Mouse (Mus musculus) kidney, adult 11 months (tissue): ENCODE results near the gene Crybg2.

Source experiments
- DNase-seq: peaks from one replicate; pipeline ENCODE4 v3.0.0; 2022

Gene Crybg2

DNA sequence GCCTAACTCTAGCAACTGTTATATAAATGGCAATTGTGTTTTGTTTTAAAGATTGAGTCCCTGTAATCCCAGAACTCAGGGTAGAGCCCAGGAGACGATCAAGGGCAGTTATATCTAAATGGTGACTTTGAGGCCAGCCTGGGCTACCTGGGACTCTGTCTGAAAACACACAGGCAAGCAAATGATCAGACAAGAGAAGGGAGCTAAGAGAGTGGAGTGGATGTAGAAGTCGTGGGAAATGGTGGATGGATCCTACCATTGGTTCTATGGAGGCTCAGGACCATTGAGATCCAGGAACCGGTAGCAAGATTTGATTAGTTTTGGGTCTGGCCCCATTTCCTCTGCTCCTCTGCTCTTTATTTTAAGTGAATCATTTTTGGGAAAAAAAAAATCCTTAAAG is 35.5 kb downstream of the Crybg2 start:
- no peak for DNase-seq

DNA sequence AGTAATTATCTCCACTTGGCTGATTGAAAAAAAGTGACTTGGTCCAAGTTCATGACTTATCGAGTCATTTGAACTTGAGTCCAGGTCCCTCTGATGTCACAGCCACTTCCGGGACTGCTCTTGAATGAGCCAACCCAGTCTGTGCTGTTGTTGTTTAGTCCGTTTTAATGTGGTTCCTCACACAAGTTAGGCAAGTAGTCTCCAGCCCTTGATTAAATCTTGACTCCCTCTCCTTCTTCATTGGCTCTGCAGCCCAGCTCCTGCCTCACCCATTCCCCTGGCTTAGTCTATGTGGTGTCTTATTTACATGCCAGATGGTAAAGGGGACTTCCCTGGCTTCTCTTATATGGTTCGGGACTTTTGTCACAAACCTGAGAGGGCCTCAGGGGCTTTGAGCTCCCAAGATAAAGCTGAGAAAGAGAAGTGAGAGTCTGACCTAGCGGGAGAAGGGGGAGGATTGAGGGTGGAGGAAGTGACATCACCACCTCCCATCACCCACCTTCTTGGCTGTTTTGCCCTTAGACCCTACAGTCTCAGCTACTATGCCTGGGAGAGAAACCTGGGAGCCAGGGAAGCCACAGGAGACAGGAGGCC is 36.5 kb downstream of the Crybg2 start:
- DNase-seq, result no peak

DNA sequence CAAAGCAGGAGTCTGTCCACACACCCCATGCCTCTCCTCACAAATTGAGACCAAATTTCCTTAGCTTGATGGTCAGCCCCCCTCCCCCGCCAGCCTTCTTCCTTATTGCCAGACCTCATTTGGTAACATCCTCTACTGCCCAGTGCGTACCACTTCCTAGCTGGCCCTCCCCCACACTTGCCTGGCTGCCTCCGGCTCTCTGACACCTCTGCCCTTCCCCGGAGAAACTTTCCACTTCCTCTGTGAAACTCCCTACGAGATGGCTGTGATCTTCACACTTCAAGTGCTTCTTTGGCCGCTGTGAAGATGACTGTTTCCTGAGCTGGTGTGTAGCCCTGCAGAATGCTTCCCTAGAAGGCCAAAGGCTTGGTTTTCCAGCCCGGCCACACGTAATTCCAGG is 38.0 kb downstream of the Crybg2 start:
- DNase-seq, result peak; percentile 39

DNA sequence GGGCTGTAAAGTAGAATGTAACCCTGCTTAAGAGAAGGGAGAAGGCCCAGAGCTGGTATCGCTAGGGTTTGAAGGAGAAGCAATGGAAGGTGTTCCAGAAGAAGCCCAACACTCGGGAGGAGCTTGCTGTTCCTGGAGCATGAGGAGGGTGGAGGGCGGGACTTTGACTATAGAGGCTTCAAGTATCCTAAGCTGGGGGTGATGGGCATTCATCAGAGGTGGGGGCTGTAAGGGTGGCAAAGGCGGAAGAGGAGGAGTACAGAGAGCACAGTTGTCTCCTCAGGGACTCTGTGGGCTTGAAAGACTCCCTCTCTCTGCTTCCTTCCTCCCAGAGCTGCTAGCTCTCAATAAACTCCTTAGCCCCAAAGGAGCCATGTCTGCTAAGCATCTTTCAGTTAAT is 39.6 kb downstream of the Crybg2 start:
- no peak for DNase-seq

DNA sequence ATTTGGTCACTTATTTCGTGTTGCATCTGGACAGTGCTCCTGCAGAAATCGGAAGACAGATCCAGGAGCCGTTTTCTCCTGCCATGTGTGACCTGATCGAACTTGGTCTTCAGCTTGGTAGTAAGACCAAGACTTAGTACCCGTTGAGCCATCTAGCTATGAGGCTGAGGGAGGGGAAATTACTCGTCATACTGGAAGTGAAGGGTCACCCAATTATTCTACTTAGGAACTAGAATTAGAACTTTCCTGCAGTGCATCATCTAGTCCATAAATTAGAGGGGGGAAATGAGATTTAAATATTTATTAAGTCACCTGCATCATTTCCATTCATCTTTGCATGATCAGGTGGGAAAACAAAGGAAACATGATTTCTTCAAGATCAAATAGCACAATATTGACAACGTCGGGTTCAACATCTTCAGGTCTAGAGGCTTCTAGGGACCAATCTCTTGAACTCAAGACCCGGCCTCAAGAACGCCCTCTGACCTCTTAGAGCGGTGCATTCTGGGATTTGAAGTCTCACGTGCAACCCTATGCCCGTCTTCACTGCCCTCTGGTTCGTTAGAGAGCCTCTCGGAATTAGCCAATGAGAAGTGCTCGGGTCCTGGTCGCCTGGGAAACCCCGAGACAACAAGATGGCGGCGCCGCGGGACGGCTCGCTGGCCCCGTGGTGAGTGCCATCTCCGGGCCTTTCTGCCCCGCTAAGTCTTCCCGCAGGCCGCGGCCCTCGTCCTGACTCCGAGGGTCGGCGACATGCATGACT is 41.5 kb downstream of the Crybg2 start, which contains the start of gene Ubxn11:
Ubxn11 (plus strand) TSS at position 592 of the 763 bp plus-strand sequence.
- DNase-seq, result peak; percentile 90

DNA sequence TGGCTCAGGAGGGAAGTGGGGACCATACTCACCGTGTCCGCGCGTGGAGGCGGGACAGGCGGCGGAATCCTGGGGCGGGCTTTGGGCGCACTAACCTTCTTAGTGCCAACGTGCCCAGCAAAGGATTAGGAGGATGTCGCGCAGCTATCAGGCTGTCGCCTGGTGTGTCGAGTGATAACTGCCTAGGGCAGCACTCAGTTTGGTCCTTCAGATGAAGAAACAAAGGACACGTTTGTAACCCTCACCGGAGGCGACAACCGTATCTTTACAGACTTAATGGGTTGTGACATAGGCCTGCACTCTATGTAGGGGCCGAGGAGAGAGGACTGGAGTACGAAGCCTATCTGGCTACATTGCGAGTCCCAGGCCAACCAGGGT is 42.1 kb downstream of the Crybg2 start:
- DNase-seq, result no peak

DNA sequence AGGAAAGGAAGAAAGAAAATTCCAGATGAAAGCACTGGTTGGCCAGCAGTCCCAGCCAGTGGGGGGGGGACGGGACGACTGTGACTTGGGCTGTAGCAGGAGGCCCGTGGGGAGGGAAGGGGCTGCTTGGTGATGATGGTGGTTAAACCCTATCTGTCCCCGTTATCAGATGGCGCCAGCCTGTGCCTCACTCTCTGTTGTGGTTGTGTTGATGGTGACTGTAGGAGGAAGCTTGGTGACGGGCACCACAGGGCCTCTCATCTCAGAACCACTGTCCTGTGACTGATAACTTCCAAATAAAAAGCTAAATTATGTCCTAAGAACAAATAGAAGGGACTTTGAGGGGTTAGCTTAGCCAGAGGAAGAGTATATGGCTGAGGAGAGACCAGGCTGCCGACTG is 45.5 kb downstream of the Crybg2 start:
- no peak for DNase-seq

DNA sequence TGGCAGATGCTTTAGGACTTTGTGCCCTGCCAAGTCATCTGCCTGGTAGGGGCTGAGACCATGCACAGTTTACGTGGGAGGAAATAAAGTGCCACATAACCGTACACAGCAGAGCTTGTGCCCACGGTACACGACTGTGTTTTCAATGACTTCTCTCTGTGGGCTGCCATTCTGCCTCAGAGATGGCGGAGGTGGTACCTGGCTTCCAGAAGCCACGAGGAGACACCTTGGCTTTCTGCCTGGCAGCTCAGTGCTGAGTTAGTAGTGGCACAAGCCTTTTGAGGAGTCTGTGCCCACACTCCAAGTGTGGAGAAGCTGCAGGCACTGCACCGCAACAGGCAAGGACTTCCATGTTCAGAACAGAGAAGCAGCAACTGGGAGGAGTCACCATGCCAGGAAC is 47.1 kb downstream of the Crybg2 start:
- DNase-seq, result no peak

DNA sequence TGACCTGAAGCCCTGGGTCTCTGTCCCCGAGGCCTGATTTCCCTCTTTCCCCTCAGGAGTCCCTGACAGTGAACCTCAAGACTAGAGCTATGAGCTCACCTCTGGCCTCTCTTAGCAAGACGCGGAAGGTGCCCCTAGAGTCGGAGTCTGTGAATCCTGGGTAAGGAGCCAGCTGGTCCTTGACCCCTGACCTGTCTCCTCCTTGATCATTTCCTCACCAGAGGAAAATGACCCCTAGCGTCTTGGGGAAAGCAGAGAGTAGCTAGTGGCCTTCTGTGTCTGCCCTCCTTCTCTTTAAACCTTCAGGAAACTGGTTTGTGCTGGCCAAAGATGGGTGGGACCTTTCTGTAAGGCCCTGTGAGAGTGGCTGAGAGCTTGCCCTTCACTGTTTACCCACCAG is 47.6 kb downstream of the Crybg2 start:
- no peak for DNase-seq

DNA sequence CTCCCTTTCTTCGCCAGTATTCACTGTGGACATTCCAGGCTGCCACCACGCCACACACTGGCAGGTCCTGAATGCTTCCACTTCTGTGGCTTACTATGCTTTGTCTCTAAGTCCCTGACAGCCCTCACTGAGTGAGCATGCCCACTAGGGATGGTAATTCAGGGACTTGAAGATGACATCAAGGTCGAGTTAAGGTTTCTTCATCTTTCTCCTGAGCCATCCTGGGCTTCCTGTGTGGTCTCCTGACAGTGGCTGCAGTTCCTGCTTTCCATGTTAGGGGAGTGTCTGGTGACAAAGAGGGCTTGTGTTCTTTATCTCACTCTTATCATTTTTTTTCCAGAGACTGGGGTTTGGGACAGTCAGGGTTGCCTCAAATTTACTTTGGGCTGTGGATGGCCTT is 50.0 kb downstream of the Crybg2 start:
- DNase-seq, result no peak

DNA sequence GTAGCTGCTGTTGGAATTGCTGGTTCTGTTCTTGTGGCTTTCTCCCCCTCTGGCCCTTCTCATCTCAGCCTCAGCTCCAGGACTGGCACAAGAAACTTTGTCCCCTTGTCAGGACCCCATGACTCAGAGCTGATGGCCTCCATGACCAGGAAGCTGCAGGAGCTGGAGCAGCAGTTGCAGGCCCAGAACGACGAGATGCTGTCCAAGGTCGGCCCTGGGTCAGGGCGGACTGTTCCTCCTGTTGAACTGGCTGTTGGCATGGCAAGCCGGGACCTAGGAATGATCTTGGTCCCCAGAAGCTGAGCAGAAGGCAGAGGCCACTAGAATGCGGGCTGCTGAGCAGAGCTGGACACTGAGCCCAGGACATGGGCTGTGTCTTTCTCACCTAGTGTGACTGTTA is 51.8 kb downstream of the Crybg2 start:
- no peak for DNase-seq

DNA sequence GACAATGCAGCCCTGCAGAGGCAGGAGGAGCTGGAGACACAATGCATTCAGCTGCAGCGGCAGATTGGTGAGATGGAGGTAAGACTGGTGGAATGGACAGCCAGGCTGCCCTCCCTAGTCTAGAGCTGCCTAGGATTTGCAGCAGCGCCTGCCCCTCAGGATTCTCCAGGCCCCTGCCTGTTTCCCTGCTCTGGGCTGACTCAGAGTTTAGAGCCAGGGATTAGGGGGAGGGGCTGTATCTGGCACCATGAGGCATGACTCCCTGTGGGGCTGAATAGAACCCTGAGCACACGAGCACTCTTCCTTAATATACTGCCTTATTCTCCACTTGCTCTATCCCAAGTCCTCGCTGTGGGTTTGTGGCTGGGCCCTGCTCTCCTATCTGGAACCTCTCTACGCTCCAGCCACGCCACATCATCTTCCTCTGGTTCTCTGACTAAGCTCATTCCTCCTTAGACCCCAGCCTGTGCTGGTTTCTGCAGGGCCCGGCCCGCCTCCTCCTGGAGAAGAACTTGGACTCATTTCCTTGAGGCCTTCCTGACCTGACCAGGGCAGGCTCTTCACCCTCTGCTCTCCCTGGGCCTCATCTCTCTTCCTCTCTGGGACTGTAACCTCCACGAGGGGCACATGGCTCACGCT is 52.9 kb downstream of the Crybg2 start:
- no peak for DNase-seq

DNA sequence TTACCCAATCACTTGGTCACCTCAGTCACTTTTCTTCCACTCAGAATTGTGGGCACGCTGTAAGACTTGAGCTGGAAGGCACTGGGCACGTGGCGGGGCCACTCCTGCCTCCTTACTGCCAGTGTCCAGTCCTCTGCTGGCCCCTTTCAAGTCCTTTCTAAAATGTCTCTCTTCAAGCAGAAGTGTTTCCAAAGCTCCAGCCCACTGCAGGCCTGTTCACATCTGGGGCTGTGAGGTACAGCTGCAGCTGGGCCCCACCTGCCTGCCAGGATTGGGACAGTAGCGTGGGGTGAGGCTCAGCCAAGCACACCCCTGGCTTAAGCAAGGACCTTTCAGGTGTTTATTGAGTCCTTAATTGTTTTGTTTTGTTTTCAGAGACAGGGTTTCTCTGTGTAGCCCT is 53.4 kb downstream of the Crybg2 start:
- DNase-seq, result no peak

DNA sequence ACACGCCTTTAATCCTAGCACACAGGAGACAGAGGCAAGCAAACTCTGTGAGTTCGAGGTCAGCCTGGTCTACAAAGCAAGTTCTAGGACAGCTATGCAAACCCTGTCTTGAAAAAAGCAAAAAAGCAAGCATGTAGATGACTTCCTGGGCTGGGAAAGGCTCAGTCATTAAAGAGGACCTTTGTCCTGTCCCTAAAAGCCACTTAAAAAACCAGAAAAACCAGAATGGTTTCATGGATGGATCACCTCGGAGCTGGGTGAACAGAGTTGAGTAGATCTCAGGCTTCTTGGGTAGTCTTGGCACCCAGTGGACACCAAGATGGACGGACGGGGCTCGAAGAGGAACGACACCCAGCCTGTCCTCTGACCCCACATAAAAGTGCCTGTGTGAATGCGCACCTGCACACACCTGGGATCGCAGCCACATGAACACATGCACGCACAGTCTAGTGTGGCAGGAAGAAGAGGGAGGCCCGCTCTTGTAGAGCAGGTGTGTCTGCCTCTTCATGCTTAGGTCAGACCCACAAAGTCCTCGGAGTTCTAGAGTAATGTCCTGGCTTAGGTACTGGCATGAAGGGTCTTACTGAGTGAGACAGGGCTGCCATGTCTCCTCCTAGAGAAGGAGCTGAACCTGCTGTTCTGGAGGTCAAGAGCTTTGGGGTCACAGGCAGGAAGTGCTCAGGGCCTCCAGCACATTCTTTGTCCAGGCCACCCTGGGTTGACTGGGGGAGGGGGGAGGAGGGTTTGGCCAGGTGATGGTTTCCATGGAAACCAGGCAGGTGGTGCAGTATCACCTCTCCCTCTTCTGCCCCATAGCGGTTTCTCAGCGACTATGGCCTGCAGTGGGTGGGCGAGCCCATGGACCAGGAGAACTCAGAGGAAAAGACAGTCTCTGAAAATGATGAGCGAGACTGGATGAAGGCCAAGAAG is 54.9 kb downstream of the Crybg2 start:
- no peak for DNase-seq

DNA sequence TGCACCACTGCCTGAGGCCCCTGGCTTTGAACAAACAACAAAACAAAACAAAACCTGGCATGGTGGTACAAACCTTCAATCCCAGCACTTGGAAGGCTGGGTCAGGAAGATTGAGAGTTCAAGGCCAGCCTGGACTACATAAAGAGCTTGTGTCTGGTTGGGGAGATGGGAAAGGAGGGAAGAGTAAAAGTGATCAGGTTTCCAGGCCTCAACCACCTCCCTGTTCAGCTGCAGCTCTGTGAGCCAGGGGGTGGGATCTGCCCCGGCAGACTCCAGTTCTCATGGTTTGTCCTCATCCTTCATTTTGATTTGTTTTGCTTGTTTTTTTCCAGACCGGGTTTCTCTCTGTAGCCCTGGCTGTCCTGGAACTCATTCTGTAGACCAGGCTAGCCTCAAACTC is 55.9 kb downstream of the Crybg2 start:
- no peak for DNase-seq

DNA sequence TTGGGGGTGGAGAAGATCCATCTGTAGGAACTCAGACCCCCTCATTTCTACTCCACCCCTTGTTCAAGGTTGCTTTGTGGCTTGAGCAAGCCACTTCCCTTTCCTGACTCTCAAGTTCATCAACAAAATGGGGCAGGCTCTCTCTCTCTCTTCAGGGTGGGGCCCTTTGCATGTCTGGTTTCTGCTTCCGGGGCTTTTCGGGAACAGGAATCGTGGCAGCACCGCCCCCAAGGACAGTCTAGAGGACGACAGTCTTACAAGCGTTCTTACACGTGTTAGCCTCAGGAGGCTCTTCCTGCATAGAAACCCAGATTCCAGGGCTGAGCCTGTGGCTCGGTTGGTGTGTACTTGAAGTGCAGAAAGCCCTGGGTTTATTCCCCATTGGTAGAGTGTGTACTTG is 56.4 kb downstream of the Crybg2 start:
- DNase-seq, result no peak

DNA sequence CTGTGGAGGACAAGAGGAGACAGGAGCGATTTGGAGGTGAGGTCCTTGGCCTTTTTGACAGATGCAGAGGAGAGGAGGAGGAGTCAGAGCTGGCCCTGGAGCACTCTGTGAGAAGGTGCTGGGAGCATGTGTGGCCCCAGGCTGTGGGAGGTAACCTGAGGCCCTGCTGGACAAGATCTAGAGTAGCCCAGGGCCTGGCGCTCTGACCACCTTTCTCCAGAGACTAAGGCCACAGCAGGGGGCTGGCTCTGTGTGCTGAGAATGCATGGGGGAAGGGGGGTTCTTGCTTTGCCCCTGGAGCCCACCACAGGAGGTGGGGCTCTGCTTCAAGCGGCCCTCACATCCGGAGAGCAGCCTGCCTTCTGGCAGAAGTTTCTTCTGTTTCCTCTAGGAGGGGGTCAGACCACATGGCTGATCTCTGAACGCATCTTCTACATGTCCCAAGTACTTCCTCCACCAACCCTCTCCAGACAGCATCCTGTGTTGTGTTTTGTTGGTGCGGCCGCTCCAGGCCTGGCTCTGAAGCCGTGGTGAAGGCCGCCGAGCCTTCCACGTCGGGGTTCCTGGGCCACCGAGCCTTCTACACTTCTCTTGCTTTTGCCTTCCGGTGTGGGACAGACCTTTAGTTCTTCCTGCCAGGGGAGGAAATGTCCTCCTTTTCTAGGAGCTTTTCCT is 57.6 kb downstream of the Crybg2 start:
- DNase-seq, result no peak

DNA sequence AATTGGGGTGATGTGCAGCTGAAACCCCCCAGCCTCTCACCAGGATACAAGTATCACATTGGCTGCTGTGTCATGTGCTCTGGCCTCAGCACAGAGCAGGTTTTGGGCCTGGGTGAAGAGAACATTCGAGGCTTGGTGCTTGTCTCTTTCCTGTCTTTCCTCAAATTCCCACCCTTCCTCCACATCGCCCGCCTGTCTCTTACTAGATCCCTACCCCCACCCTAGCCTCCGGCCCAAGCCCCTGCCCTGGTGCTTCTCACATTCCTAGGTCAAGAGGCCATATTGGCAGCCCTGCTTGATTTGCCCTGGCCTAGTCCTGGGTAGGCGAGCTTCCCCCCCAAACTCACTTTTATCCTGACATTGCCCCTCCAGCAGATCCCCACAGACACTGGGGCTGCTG is 58.4 kb downstream of the Crybg2 start:
- no peak for DNase-seq

DNA sequence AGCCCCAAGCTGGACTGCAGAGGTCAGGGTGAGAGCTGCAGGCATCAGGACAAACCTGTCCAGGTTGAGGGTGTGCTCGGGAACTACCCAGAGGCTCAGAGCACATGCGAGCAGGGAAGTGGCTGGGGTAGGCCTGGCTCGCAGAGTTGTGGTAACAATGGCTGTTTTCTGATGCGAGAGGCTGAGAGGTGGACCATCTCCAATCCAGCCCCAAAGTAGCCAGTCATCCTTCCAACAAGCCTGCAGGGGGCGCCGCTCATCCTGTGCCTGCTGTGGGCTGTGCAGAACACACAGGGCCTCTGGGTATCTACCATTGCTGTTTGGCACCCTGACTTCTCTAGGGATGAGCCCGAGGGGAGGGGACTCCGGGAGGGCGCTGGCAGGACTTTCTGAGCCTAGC is 59.0 kb downstream of the Crybg2 start:
- no peak for DNase-seq

DNA sequence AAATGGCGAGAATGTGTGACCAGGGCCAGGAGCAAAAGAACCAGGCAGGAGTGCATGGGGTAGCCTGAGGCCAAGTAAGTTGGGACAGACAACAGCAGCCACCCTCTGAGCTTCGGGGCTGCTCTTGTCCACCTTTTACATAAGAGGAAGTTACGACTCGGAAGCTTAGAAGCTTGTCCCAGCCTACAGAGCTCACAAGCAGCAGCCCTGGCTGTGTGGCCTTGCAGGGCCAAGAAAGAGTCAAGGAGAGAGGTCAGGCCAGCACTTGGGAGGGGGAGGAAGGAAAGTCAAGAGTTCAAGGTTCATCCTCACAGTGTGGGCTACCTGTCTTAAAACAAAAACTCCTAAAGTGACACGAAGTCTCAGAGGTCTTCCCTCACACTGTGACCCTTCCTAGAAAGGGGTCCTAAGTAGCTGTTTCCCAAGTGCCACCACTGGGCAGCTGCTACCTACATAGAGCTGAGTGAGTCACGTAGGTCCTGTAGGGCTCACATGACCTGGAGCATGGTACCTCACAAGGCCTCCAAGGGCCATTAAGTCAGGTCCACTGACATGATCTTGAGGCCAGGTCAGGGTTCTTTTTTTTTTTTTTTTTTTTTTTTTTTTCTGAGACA is 59.7 kb downstream of the Crybg2 start:
- DNase-seq, result no peak

DNA sequence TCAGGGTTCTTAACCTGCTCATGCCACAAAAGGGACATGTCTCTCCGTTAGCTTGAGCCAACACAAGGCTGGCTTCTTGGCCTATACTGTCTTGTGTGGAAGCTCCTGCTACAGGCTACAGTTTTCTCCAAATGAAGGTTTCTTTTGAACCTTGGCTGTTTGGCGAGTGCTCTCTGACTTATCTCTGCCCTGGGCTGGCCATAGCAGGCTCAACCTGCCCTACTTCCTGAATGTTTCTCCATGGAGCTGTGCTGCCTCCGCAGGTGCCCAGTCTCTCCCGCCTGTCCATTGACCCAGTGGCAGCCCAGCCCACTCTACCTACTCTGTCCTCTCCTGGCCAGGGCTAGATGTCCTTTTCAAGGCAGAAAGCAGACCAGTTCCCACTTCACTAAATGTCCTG is 60.3 kb downstream of the Crybg2 start:
- no peak for DNase-seq

DNA sequence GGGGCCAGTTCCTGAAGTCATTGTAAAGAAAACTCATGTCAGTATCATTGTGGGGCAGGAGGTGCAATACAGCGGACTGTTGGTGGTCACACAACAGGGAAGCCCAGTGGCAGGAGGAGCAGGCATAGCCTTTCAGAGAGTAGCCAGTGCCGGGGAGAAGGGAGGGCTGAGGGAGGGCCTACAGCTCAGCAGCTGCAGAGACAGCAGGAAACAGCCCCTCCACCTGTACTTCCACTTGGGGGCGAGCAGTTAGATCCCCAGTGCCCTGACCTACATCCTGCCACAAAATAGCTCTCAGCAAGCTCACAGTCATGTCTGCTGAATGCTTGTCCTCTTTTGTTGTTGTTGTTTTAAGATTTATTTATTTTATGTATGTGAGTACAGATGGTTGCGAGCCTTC is 61.0 kb downstream of the Crybg2 start:
- no peak for DNase-seq
